In genomic region chr1:75798375-75799099, GRCm38 (mm10) we compare ENCODE assay signal across 11 mouse cellular contexts.
DNase-seq lines count a peak whose midpoint lies in the region; ATAC-seq and TF ChIP-seq lines count a peak whose summit lies in the region.
"Had no signal": no experiment of that assay in that cellular context is flagged by ENCODE, and none has a peak within 500 bp of the region (broad histone marks: within the 10 kb centered on the region; RNA-seq: fewer than 3 reads in every experiment).

No protein-coding gene starts in this region.

- no peak overlapping the region for H3K4me2 ChIP-seq in embryonic facial prominence, embryonic 12.5 days (replicated peaks)
- no peak overlapping the region for H3K4me2 ChIP-seq in neural tube, embryonic 11.5 days (ENCODE audit: low read depth)
- H3K4me2 ChIP-seq: neural tube, embryonic 15.5 days had no signal

- H3K9me3 ChIP-seq in embryonic facial prominence, embryonic 12.5 days = no peaks in the 10 kb centered on the region
- H3K9me3 ChIP-seq in embryonic facial prominence, embryonic 10.5 days = no peaks in the 10 kb centered on the region
- no peaks in the 10 kb centered on the region for H3K9me3 ChIP-seq in neural tube, embryonic 11.5 days (ENCODE audit: control insufficient read depth, low read length)
- H3K9me3 ChIP-seq: neural tube, embryonic 15.5 days had no signal

- DNase-seq in embryonic facial prominence, embryonic 10.5 days (ENCODE audit: low spot score) = no peak
- DNase-seq in neural tube, embryonic 11.5 days (ENCODE audit: low spot score) = peak; percentile 30
- no peak for DNase-seq in neural tube, embryonic 10.5 days (ENCODE audit: extremely low spot score, low spot score)
- peak; percentile 51 to 52 for DNase-seq in heart, postnatal 14 days
- DNase-seq in lung, postnatal 36 days = peak; percentile 21
- no peak for DNase-seq in thymus, adult 2 months
- DNase-seq in spleen, adult 18-20 months = no peak

- no peak for TF ChIP-seq POLR2A in thymus, adult 2 months (IDR thresholded peaks at IDR 0.05; ENCODE audit: control insufficient read depth, extremely low read depth, insufficient read depth, low read length, poor library complexity)

- no peak for ATAC-seq in embryonic facial prominence, embryonic 12.5 days (ENCODE audit: insufficient number of reproducible peaks, insufficient read depth, low FRiP score, low TSS enrichment)
- no peak for ATAC-seq in neural tube, embryonic 11.5 days (ENCODE audit: insufficient read depth, low FRiP score, low TSS enrichment)

- TF ChIP-seq CTCF in thymus, adult 2 months (IDR thresholded peaks at IDR 0.05; ENCODE audit: borderline replicate concordance, control insufficient read depth, extremely low read depth, insufficient read depth, low read length, poor library complexity) = no peak

- intact Hi-C loops in heart, postnatal 14 days (cut with DNase I) = loop anchor here (10.0 kb wide), 1 partner anchor 144 kb away; no protein-coding TSS in a partner anchor

- H3K4me1 ChIP-seq in embryonic facial prominence, embryonic 12.5 days = peaks cover 12% of the 10 kb centered on the region
- peaks cover 23% of the 10 kb centered on the region for H3K4me1 ChIP-seq in embryonic facial prominence, embryonic 10.5 days
- peaks cover 2% of the 10 kb centered on the region; the same call in 1 of the 2 replicates for H3K4me1 ChIP-seq in neural tube, embryonic 11.5 days (ENCODE audit: control insufficient read depth, insufficient read depth, low read length)
- no peaks in the 10 kb centered on the region for H3K4me1 ChIP-seq in thymus, adult 2 months (replicated peaks; ENCODE audit: control insufficient read depth, insufficient read depth, low read length)
- H3K4me1 ChIP-seq: megakaryocyte, embryonic 14.5 days had no signal

- H3K27me3 ChIP-seq in embryonic facial prominence, embryonic 12.5 days = no peaks in the 10 kb centered on the region
- 0 out of 2 replicates have a peak, but pooled peaks cover 15% of the 10 kb centered on the region for H3K27me3 ChIP-seq in embryonic facial prominence, embryonic 10.5 days (replicated peaks; ENCODE audit: low read depth, poor library complexity, severe bottlenecking)
- no peaks in the 10 kb centered on the region for H3K27me3 ChIP-seq in neural tube, embryonic 11.5 days (ENCODE audit: control insufficient read depth, insufficient read depth, low read length)
- H3K27me3 ChIP-seq in thymus, adult 2 months (ENCODE audit: control insufficient read depth, insufficient read depth, low read length) = no peaks in the 10 kb centered on the region
- H3K27me3 ChIP-seq: megakaryocyte, embryonic 14.5 days; neural tube, embryonic 15.5 days had no signal

- H3K27ac ChIP-seq in embryonic facial prominence, embryonic 12.5 days = peak overlapping the region; percentile 23; the same call in 1 of the 2 replicates
- H3K27ac ChIP-seq in embryonic facial prominence, embryonic 10.5 days (replicated peaks) = no peak overlapping the region; the same call in 1 of the 2 replicates
- no peak overlapping the region for H3K27ac ChIP-seq in neural tube, embryonic 11.5 days (ENCODE audit: low read depth, low read length)
- no peak overlapping the region for H3K27ac ChIP-seq in thymus, adult 2 months (ENCODE audit: control insufficient read depth, insufficient read depth, low read length)
- H3K27ac ChIP-seq: left cerebral cortex, adult 2 months; neural tube, embryonic 15.5 days had no signal

- H3K9ac ChIP-seq in embryonic facial prominence, embryonic 12.5 days = no peak overlapping the region
- no peak overlapping the region for H3K9ac ChIP-seq in neural tube, embryonic 11.5 days (ENCODE audit: low read length)
- H3K9ac ChIP-seq: neural tube, embryonic 15.5 days had no signal

- no peak overlapping the region for H3K4me3 ChIP-seq in embryonic facial prominence, embryonic 12.5 days
- H3K4me3 ChIP-seq in embryonic facial prominence, embryonic 10.5 days = no peak overlapping the region
- H3K4me3 ChIP-seq in neural tube, embryonic 11.5 days (ENCODE audit: low read depth, low read length) = no peak overlapping the region
- H3K4me3 ChIP-seq in thymus, adult 2 months (ENCODE audit: control insufficient read depth, insufficient read depth, low read length) = no peak overlapping the region
- H3K4me3 ChIP-seq: left cerebral cortex, adult 2 months; megakaryocyte, embryonic 14.5 days; neural tube, embryonic 15.5 days had no signal

- 60% methylated on average over 6 of the region's 6 CpGs for WGBS in embryonic facial prominence, embryonic 12.5 days
- WGBS in embryonic facial prominence, embryonic 10.5 days = 68% methylated on average over 6 of the region's 6 CpGs
- 67% methylated on average over 6 of the region's 6 CpGs for WGBS in neural tube, embryonic 11.5 days
- 46% methylated on average over 6 of the region's 6 CpGs for WGBS in thymus, adult 2 months

- H3K36me3 ChIP-seq in embryonic facial prominence, embryonic 12.5 days = no peaks in the 10 kb centered on the region
- H3K36me3 ChIP-seq in embryonic facial prominence, embryonic 10.5 days (replicated peaks) = no peaks in the 10 kb centered on the region
- H3K36me3 ChIP-seq in neural tube, embryonic 11.5 days (ENCODE audit: control insufficient read depth, insufficient read depth, low read length) = no peaks in the 10 kb centered on the region
- H3K36me3 ChIP-seq in thymus, adult 2 months (ENCODE audit: control insufficient read depth, insufficient read depth, low read length) = no peaks in the 10 kb centered on the region
- H3K36me3 ChIP-seq: neural tube, embryonic 15.5 days had no signal

Comparison
In these comparisons a context has a peak if more than half of its experiments do, and no peak if none do; other contexts are left out.
1. DNase-seq: peak in neural tube, embryonic 11.5 days (single experiment), heart, postnatal 14 days (2 of 2) and lung, postnatal 36 days (single experiment); none in embryonic facial prominence, embryonic 10.5 days (single experiment), neural tube, embryonic 10.5 days (single experiment), thymus, adult 2 months (single experiment) and spleen, adult 18-20 months (0 of 2).